Mouse (Mus musculus) small intestine, adult 2 months (tissue): ENCODE measurements around the gene Trim44. TPM values are rescaled to one million over a fixed set of nuclear protein-coding genes. Genes with fewer than 3 reads are reported as not detected.

Source experiments
- H3K27ac ChIP-seq: fragments of 200-500 bp; 2 replicates; pipeline ENCODE4 v1.5.1; 2012; ENCODE audit warnings: low read depth, low read length, control low read depth, inconsistent platforms; ENCODE audit not compliant: insufficient read depth
- H3K27me3 ChIP-seq: fragments of 200-500 bp; 2 replicates; pipeline ENCODE4 v1.6.1; 2012; ENCODE audit warnings: mild to moderate bottlenecking, moderate library complexity, low read length, inconsistent platforms; ENCODE audit not compliant: control insufficient read depth, insufficient read depth
- H3K36me3 ChIP-seq: fragments of 200-500 bp; 2 replicates; pipeline ENCODE4 v1.6.1; 2012; ENCODE audit warnings: mild to moderate bottlenecking, low read length, control low read depth, inconsistent platforms; ENCODE audit not compliant: control insufficient read depth, insufficient read depth
- H3K4me1 ChIP-seq: fragments of 200-500 bp; 2 replicates; pipeline ENCODE4 v1.6.1; 2012; ENCODE audit warnings: low read length, inconsistent platforms, mixed read lengths; ENCODE audit not compliant: control insufficient read depth, insufficient read depth, insufficient read length
- H3K4me3 ChIP-seq: fragments of 200-500 bp; 2 replicates; pipeline ENCODE4 v1.5.1; 2012; ENCODE audit warnings: low read depth, mild to moderate bottlenecking, control low read depth, inconsistent platforms, low read length, moderate library complexity
- CTCF ChIP-seq: fragments of 200-500 bp; IDR thresholded peaks from 2 replicates; pipeline ENCODE4 v1.5.1; 2012; ENCODE audit warnings: low read depth, mild to moderate bottlenecking, control low read depth, inconsistent platforms, low read length, moderate library complexity, mixed read lengths; ENCODE audit not compliant: insufficient replicate concordance, insufficient read length; ENCODE audit errors: extremely low read depth
- POLR2A ChIP-seq: fragments of 200-500 bp; IDR thresholded peaks from 2 replicates; pipeline ENCODE4 v1.6.1; 2012; ENCODE audit warnings: low read depth, mild to moderate bottlenecking, control low read depth, inconsistent platforms, low read length, moderate library complexity
- WGBS: fragments of 180-500 bp; shearing (Covaris S2); methylation state at CpG from one replicate; pipeline ENCODE4 v1.1.7; 2018; 5-methylcytosine and 5-hydroxymethylcytosine counted together
- polyA plus RNA-seq: library from polyadenylated mRNA; depleted of rRNA; stranded (reverse); fragments of >200 nt; gene quantifications from 2 replicates; pipeline ENCODE4 v1.2.3, GENCODE M21; 2012

Gene Trim44
- polyA plus RNA-seq, 1 experiment: 4.2 TPM

GRCm38 (mm10) chr2:102449630-102450247 lies 42.1 kb upstream of the Trim44 start:
- peak overlapping the region; percentile 59; the same call in 1 of the 2 replicates for H3K4me3 ChIP-seq
- peaks cover 31% of the 10 kb centered on the region for H3K27me3 ChIP-seq
- WGBS: 15% methylated on average over 17 of the region's 17 CpGs
- H3K27ac ChIP-seq: no peak overlapping the region
- no peak for TF ChIP-seq POLR2A
- TF ChIP-seq CTCF: no peak
- H3K4me1 ChIP-seq: 0 out of 2 replicates have a peak, but pooled peaks cover 6% of the 10 kb centered on the region
- H3K36me3 ChIP-seq: no peaks in the 10 kb centered on the region

GRCm38 (mm10) chr2:102449056-102449455 lies 41.4 kb upstream of the Trim44 start:
- H3K36me3 ChIP-seq: no peaks in the 10 kb centered on the region
- H3K27ac ChIP-seq: no peak overlapping the region
- H3K27me3 ChIP-seq: peaks cover 31% of the 10 kb centered on the region
- 0 out of 2 replicates have a peak, but pooled peaks cover 6% of the 10 kb centered on the region for H3K4me1 ChIP-seq
- no peak overlapping the region for H3K4me3 ChIP-seq
- WGBS: 61% methylated on average over 1 of the region's 1 CpGs
- TF ChIP-seq POLR2A: no peak
- no peak for TF ChIP-seq CTCF

GRCm38 (mm10) chr2:102447831-102448230 lies 40.2 kb upstream of the Trim44 start:
- H3K4me3 ChIP-seq: no peak overlapping the region
- TF ChIP-seq POLR2A: no peak
- TF ChIP-seq CTCF: no peak
- H3K4me1 ChIP-seq: 0 out of 2 replicates have a peak, but pooled peaks cover 6% of the 10 kb centered on the region
- WGBS: 85% methylated on average over 7 of the region's 7 CpGs
- H3K27me3 ChIP-seq: peaks cover 31% of the 10 kb centered on the region
- no peak overlapping the region for H3K27ac ChIP-seq
- no peaks in the 10 kb centered on the region for H3K36me3 ChIP-seq

- TF ChIP-seq CTCF (no peak), POLR2A (no peak)
- H3K36me3 ChIP-seq: no peaks in the 10 kb centered on the region
- no peak overlapping the region for H3K4me3 ChIP-seq
- H3K4me1 ChIP-seq: 0 out of 2 replicates have a peak, but pooled peaks cover 6% of the 10 kb centered on the region
- WGBS: 56% methylated on average over 4 of the region's 4 CpGs
- H3K27ac ChIP-seq: no peak overlapping the region
- H3K27me3 ChIP-seq: peaks cover 28% of the 10 kb centered on the region
Observed at GRCm38 (mm10) chr2:102446851-102447250, 39.2 kb upstream of the Trim44 start.

- H3K27ac ChIP-seq: no peak overlapping the region
- TF ChIP-seq POLR2A (no peak), CTCF (no peak)
- WGBS: 69% methylated on average over 8 of the region's 8 CpGs
- H3K36me3 ChIP-seq: no peaks in the 10 kb centered on the region
- no peaks in the 10 kb centered on the region; the same call in 1 of the 2 replicates for H3K27me3 ChIP-seq
- H3K4me1 ChIP-seq: no peaks in the 10 kb centered on the region
- H3K4me3 ChIP-seq: no peak overlapping the region
Observed at GRCm38 (mm10) chr2:102437357-102438030, 29.9 kb upstream of the Trim44 start.

GRCm38 (mm10) chr2:102433879-102434278 lies 26.3 kb upstream of the Trim44 start:
- Histone ChIP-seq H3K4me1 (no peaks in the 10 kb centered on the region), H3K4me3 (no peak overlapping the region), H3K36me3 (no peaks in the 10 kb centered on the region), H3K27me3 (no peaks in the 10 kb centered on the region; the same call in 1 of the 2 replicates), H3K27ac (no peak overlapping the region)
- TF ChIP-seq CTCF (no peak), POLR2A (no peak)
- WGBS: 83% methylated on average over 1 of the region's 1 CpGs

GRCm38 (mm10) chr2:102431084-102431483 lies 23.5 kb upstream of the Trim44 start:
- no peaks in the 10 kb centered on the region for H3K27me3 ChIP-seq
- H3K27ac ChIP-seq: no peak overlapping the region
- H3K36me3 ChIP-seq: no peaks in the 10 kb centered on the region
- 48% methylated on average over 4 of the region's 4 CpGs for WGBS
- H3K4me3 ChIP-seq: no peak overlapping the region
- H3K4me1 ChIP-seq: no peaks in the 10 kb centered on the region
- TF ChIP-seq POLR2A (no peak), CTCF (no peak)
